Mouse (Mus musculus): ENCODE data around the gene Sh3bp2. TPM values are rescaled to one million over a fixed set of nuclear protein-coding genes. Genes with fewer than 3 reads are reported as not detected.
A peak's percentile ranks its signal among the peaks of the same experiment; 100 is the strongest.

Sh3bp2 gene
- polyA plus RNA-seq (2012; rRNA removed): 8.1 and 8.6 TPM in 2 replicates

DNA sequence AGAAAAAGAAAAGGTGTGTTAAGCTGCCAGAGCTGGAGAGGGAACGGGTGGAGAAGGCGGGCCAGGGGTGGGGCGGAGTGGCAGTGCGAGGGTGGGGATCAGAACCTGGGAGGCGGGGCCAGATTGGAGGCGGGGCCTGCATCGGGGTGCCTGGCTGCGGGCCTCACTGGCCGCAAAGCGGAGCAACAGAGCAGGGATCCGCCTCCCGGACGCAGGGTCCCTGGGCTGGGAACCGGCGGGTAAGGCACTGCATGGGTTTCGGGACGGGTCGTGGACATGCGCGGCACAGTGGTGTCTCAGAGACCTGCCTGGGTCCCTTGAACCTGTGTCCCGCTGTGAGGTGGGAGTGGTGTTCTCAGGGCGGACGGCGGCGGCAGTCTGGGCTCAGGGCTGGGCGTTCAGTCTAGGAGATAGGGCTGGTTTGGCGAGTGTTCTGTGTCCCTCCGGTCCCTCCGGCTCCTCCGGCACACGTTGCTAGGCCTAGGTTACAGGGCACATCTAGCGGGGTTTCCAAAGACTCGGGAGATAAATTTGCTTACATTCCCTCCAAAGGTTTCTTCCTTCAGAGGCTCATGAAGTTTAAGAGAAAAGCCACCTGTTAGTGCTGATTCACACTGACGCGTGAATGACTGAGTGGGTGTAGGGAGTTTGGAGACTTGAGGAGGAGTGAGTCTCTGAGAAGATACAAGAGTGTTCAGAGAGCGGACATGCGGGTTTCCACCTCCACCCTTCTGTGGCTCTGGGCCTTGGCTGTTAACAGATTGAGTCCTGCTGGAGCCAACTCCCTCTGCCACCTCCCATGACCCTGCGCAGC is at the start of gene Sh3bp2:
Gene Sh3bp2 (plus strand): TSS at position 176 of the 814 bp plus-strand sequence.
- Histone ChIP-seq H3K4me1 (ENCODE audit: control insufficient read depth, insufficient read depth, low read length) (peaks cover 23% of the 10 kb centered on the region), H3K36me3 (ENCODE audit: control insufficient read depth, insufficient read depth, low read length) (no peaks in the 10 kb centered on the region), H3K4me3 (ENCODE audit: insufficient read depth, low read depth, low read length) (peak within 1 kb of the TSS; percentile 90), H3K27me3 (replicated peaks; ENCODE audit: control insufficient read depth, insufficient read depth, low read length) (no peaks in the 10 kb centered on the region), H3K27ac (ENCODE audit: insufficient read depth, low read depth, low read length) (peak within 1 kb of the TSS; percentile 49)
- 6% methylated on average over 38 of the region's 38 CpGs for WGBS
- TF ChIP-seq POLR2A (IDR thresholded peaks at IDR 0.05; ENCODE audit: low read depth, low read length): peak; percentile 56
- no peak for TF ChIP-seq CTCF (conservative IDR thresholded peaks at IDR 0.05; ENCODE audit: insufficient read depth, insufficient read length, low read depth, low read length)
- DNase-seq: peak; percentile 97

DNA sequence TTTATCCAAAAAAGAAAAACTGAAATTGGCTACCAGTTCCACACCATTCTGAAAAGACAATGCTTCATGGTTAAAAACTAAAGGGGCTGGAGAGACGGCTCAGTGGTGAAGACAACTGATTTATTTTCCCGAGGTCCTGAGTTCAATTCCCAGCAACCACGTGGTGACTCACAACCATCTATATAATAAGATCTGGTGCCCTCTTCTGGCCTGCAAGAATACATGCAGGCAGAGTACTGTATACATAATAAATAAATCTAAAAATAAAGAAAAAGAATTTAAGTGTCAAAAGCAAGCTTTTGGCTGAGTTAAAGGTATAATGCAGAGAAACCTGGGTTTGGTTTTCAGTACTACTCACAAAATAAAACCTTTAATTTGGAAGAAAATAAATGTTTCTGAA is 44.7 kb upstream of the Sh3bp2 start:
- Histone ChIP-seq H3K4me3 (ENCODE audit: insufficient read depth, low read depth, low read length) (no peak overlapping the region), H3K27me3 (replicated peaks; ENCODE audit: control insufficient read depth, insufficient read depth, low read length) (no peaks in the 10 kb centered on the region), H3K36me3 (ENCODE audit: control insufficient read depth, insufficient read depth, low read length) (peaks cover 9% of the 10 kb centered on the region), H3K27ac (ENCODE audit: insufficient read depth, low read depth, low read length) (no peak overlapping the region), H3K4me1 (ENCODE audit: control insufficient read depth, insufficient read depth, low read length) (no peaks in the 10 kb centered on the region)
- DNase-seq: no peak
- TF ChIP-seq CTCF (conservative IDR thresholded peaks at IDR 0.05; ENCODE audit: insufficient read depth, insufficient read length, low read depth, low read length): no peak
- TF ChIP-seq POLR2A (IDR thresholded peaks at IDR 0.05; ENCODE audit: low read depth, low read length): no peak
- WGBS: 76% methylated on average over 3 of the region's 3 CpGs

DNA sequence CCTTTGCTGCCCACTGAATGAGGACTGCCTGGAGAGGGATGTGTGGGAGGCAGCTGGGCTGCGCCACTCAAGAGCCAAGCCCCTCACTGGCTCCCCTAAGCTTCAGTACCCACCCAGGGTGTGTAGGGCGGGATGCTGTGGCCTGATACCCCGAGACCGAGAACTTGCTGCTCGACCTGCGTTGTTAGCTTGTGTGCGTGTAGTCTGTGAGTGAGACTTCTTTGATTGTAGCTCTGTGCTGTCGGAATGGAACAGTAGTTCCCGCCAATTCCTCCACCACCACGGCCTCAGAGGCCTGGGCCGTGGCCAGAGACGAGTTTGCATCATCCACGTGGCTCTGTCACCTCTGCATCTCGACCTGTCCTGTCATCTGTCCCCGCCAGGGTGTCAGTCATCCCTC is 39.9 kb upstream of the Sh3bp2 start:
- H3K4me1 ChIP-seq (ENCODE audit: control insufficient read depth, insufficient read depth, low read length): no peaks in the 10 kb centered on the region
- H3K27me3 ChIP-seq (replicated peaks; ENCODE audit: control insufficient read depth, insufficient read depth, low read length): no peaks in the 10 kb centered on the region
- H3K27ac ChIP-seq (ENCODE audit: insufficient read depth, low read depth, low read length): no peak overlapping the region
- H3K4me3 ChIP-seq (ENCODE audit: insufficient read depth, low read depth, low read length): no peak overlapping the region
- 91% methylated on average over 15 of the region's 15 CpGs for WGBS
- TF ChIP-seq POLR2A (IDR thresholded peaks at IDR 0.05; ENCODE audit: low read depth, low read length): no peak
- no peak for TF ChIP-seq CTCF (conservative IDR thresholded peaks at IDR 0.05; ENCODE audit: insufficient read depth, insufficient read length, low read depth, low read length)
- DNase-seq: no peak
- peaks cover 3% of the 10 kb centered on the region for H3K36me3 ChIP-seq (ENCODE audit: control insufficient read depth, insufficient read depth, low read length)

DNA sequence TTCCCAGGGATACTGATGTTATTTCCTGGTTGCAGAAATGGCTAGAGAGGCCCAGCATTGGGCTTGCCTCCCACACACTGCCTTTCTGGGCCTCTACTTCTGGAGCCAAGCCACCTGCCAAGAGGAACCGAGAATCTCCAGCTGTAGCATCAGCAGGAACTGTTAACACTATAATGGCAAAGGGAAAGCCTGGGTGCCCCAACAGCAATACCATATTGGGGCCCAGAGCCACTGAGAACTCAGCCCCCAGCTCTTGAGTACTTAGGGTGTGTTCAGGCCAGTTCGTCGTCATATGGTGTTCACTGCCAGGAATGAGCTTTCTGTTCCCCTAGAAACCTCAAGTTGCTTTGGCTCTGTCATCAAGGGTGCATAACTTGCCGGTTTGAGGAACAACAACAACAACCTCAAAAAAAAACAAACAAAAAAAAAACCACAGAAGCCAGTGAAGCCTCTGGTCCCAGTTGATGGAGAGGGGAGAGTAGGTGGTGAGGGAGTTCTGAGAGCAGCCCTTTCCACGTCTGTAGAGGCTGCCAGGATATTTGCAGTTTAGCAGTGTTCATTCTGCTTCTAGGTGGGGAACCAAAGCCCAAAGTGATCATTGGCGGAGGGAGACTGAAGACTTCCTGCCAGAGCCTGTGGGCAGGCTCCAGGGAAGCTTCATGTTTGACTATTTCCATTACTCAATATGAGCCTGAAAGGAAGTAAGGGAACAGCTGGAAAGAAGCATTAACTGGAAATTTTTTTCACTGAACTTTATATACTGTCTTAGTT is 38.1 kb upstream of the Sh3bp2 start:
- 69% methylated on average over 6 of the region's 6 CpGs for WGBS
- Histone ChIP-seq H3K4me3 (ENCODE audit: insufficient read depth, low read depth, low read length) (no peak overlapping the region), H3K27ac (ENCODE audit: insufficient read depth, low read depth, low read length) (no peak overlapping the region), H3K27me3 (replicated peaks; ENCODE audit: control insufficient read depth, insufficient read depth, low read length) (no peaks in the 10 kb centered on the region), H3K36me3 (ENCODE audit: control insufficient read depth, insufficient read depth, low read length) (no peaks in the 10 kb centered on the region; the same call in none of the 2 replicates), H3K4me1 (ENCODE audit: control insufficient read depth, insufficient read depth, low read length) (no peaks in the 10 kb centered on the region)
- DNase-seq: no peak
- no peak for TF ChIP-seq CTCF (conservative IDR thresholded peaks at IDR 0.05; ENCODE audit: insufficient read depth, insufficient read length, low read depth, low read length)
- no peak for TF ChIP-seq POLR2A (IDR thresholded peaks at IDR 0.05; ENCODE audit: low read depth, low read length)

DNA sequence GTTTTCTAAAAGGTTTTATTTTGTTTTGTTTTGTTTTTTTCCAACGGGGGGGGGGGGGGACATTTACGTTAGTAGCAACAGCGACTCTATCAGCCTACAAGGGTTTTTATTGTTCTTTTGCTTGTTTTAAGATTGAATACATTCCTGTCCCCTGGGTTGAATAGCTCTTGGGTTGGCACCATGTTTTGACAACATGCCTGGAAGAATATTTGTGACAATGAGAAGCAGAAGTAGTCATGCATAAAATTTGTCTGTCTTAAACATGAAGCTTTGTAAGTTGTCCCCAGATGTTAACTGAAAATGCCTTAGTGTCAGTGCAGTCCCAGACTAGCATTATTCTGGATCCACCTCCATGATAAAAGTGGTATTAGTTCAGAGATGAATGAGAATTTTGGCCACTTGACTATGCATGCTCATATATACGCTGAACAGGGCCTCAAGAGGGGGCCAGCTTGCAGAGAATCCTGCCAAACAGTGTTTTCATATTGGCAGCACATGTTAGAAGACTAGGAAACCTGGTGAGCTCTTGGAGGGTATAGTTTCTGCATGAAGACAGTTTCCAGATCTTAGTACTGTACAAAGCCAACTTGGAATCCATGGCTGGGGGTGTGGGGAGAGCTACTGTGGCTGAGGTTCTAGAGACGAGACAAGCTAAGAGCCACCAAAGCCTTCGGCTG is 36.8 kb upstream of the Sh3bp2 start:
- Histone ChIP-seq H3K27ac (ENCODE audit: insufficient read depth, low read depth, low read length) (no peak overlapping the region), H3K4me3 (ENCODE audit: insufficient read depth, low read depth, low read length) (no peak overlapping the region), H3K27me3 (replicated peaks; ENCODE audit: control insufficient read depth, insufficient read depth, low read length) (no peaks in the 10 kb centered on the region), H3K4me1 (ENCODE audit: control insufficient read depth, insufficient read depth, low read length) (no peaks in the 10 kb centered on the region), H3K36me3 (ENCODE audit: control insufficient read depth, insufficient read depth, low read length) (no peaks in the 10 kb centered on the region; the same call in none of the 2 replicates)
- DNase-seq: no peak
- TF ChIP-seq CTCF (conservative IDR thresholded peaks at IDR 0.05; ENCODE audit: insufficient read depth, insufficient read length, low read depth, low read length) (no peak), POLR2A (IDR thresholded peaks at IDR 0.05; ENCODE audit: low read depth, low read length) (no peak)
- WGBS: 62% methylated on average over 6 of the region's 6 CpGs

DNA sequence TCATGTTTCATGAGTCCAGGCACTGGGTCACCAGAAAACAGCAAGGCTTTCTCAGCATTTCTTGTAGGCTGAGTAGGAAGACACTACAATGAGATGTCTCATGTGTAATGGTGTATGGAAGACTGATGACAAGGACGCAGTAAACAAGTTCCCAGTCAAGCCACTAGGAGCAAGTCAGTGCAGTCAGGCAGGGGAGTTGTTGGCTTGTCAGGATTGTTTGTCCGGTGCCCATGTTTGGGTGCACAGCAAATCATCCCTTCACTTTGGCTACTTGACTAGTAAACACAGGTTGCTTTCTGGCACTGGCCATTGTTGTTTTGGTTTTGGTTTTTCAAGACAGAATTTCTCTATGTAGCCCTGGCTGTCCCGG is 36.2 kb upstream of the Sh3bp2 start:
- Histone ChIP-seq H3K4me1 (ENCODE audit: control insufficient read depth, insufficient read depth, low read length) (no peaks in the 10 kb centered on the region), H3K4me3 (ENCODE audit: insufficient read depth, low read depth, low read length) (no peak overlapping the region), H3K27ac (ENCODE audit: insufficient read depth, low read depth, low read length) (no peak overlapping the region), H3K36me3 (ENCODE audit: control insufficient read depth, insufficient read depth, low read length) (no peaks in the 10 kb centered on the region; the same call in none of the 2 replicates), H3K27me3 (replicated peaks; ENCODE audit: control insufficient read depth, insufficient read depth, low read length) (no peaks in the 10 kb centered on the region)
- DNase-seq: no peak
- TF ChIP-seq CTCF (conservative IDR thresholded peaks at IDR 0.05; ENCODE audit: insufficient read depth, insufficient read length, low read depth, low read length) (no peak), POLR2A (IDR thresholded peaks at IDR 0.05; ENCODE audit: low read depth, low read length) (no peak)
- WGBS: 62% methylated on average over 3 of the region's 3 CpGs
